Mouse (Mus musculus): ENCODE results near the gene Nedd8. TPM values are rescaled to one million over a fixed set of nuclear protein-coding genes. Genes with fewer than 3 reads are reported as not detected.

Nedd8 gene
- polyA plus RNA-seq, 1 experiment from 2014 or later, result 231 TPM

DNA sequence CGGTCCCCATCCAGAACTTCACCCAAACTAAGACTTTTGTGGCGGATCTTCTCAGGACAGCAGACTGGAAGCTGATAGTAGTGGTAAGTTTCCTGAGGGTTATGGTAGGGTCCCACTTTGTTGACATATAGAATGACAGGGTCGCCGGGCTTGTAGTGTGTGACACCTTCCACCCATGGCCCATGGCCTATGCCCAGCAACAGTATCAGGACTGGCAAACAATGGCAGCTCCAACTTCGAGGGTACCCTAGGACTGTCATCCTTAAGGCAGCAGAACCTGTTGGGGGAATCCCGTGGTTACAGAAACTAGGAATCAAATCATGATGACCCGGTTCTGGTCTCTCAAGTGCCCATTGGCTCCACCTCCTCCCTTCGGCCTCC is 29.3 kb downstream of the Nedd8 start:
- Histone ChIP-seq H3K4me3 (ENCODE audit: low read depth, low read length) (peak overlapping the region; percentile 77), H3K9ac (replicated peaks) (peak overlapping the region; percentile 85), H3K27me3 (ENCODE audit: insufficient read depth, low read length) (no peaks in the 10 kb centered on the region), H3K27ac (ENCODE audit: low read depth) (peak overlapping the region; percentile 94), H3K36me3 (replicated peaks; ENCODE audit: insufficient read depth, low read length) (peaks cover 40% of the 10 kb centered on the region), H3K4me1 (ENCODE audit: insufficient read depth) (peaks cover 19% of the 10 kb centered on the region), H3K4me2 (ENCODE audit: low read depth, low read length) (peak overlapping the region; percentile 92), H3K9me3 (ENCODE audit: low read length) (no peaks in the 10 kb centered on the region)
- ATAC-seq (peak; percentile 6; the same call in 1 of the 2 replicates), DNase-seq (no peak)
- TF ChIP-seq CTCF (IDR thresholded peaks at IDR 0.05; ENCODE audit: low read depth), result no peak
- no peak for TF ChIP-seq EP300 (IDR thresholded peaks at IDR 0.05; ENCODE audit: low read depth)
- 16% methylated on average over 8 of the region's 8 CpGs for WGBS (ENCODE audit: insufficient replicate concordance)

DNA sequence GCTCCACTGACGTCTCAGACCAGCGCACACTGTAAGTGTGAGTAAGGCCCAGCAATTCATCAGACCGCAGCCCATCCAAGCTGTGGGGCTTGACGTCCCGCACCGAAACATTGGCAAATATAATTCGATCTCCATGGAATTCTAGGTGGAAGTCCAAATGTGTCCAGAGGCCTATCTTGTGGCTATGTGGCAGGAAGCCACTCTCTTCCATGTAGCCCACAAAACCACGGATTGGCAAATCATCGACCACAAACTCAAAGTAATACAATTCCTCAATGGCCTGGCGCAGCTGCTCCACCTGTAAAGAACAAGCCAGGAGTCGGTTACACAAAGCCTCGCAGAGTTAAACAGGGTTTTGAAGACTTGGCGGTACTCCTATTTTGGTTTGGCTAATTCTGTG is 30.6 kb downstream of the Nedd8 start:
- WGBS (ENCODE audit: insufficient replicate concordance), result 85% methylated on average over 13 of the region's 13 CpGs
- H3K4me2 ChIP-seq (ENCODE audit: low read depth, low read length), result no peak overlapping the region

DNA sequence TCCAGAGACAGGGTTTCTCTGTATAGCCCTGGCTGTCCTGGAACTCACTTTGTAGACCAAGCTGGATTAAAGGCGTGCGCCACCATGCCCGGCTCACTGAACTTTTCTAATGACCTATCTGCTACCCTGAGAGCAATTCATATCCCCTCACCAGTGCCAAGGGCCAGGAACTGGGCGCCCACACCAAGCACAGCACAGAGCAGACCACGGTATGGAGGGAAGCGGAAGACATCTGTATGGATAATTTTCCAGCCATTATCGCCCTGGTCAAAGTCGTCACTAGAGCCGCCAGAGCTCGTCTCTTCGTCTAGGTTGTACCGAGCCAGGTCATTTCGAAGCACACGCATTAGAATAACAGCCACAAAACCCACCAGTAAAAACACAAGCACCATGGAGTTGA is 31.1 kb downstream of the Nedd8 start:
- DNase-seq, result no peak
- 95% methylated on average over 14 of the region's 14 CpGs for WGBS (ENCODE audit: insufficient replicate concordance)

More for the DNA sequence above, 30.6 kb downstream of the Nedd8 start:
- Histone ChIP-seq H3K36me3 (replicated peaks; ENCODE audit: insufficient read depth, low read length) (peaks cover 46% of the 10 kb centered on the region), H3K4me1 (ENCODE audit: insufficient read depth) (peaks cover 19% of the 10 kb centered on the region), H3K4me3 (ENCODE audit: low read depth, low read length) (no peak overlapping the region), H3K27ac (ENCODE audit: low read depth) (no peak overlapping the region), H3K9me3 (ENCODE audit: low read length) (no peaks in the 10 kb centered on the region), H3K27me3 (ENCODE audit: insufficient read depth, low read length) (no peaks in the 10 kb centered on the region), H3K9ac (replicated peaks) (no peak overlapping the region)
- DNase-seq (no peak), ATAC-seq (no peak)
- no peak for TF ChIP-seq CTCF (IDR thresholded peaks at IDR 0.05; ENCODE audit: low read depth)
- no peak for TF ChIP-seq EP300 (IDR thresholded peaks at IDR 0.05; ENCODE audit: low read depth)

DNA sequence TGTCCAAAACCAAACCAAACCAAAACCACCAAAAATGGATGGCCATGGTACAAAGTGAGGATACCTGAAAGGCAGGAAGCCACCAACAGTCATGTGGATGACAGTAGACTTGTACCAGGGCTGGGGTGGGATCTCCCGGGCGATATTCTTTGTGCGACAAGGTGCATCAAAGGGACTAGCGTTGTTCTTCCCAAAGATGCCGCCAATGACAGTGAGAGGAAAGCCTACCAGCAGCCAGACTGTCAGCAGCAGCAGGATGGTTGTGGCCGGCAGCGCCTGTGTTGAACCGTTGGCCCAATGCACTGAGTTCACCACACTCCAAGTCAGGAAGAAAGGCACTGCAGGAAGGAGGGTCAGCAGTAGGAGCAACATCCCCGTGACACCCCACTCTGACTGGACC is 34.1 kb downstream of the Nedd8 start, which contains the start of gene Gm49378:
Gm49378 (minus strand) TSS at position 101 of the 400 bp plus-strand sequence.
- Histone ChIP-seq H3K4me2 (ENCODE audit: low read depth, low read length) (no peak within 1 kb of the TSS), H3K4me3 (ENCODE audit: low read depth, low read length) (no peak within 1 kb of the TSS), H3K4me1 (ENCODE audit: insufficient read depth) (peaks cover 14% of the 10 kb centered on the region), H3K9me3 (ENCODE audit: low read length) (no peaks in the 10 kb centered on the region), H3K9ac (replicated peaks) (no peak within 1 kb of the TSS), H3K27me3 (ENCODE audit: insufficient read depth, low read length) (no peaks in the 10 kb centered on the region), H3K27ac (ENCODE audit: low read depth) (no peak within 1 kb of the TSS), H3K36me3 (replicated peaks; ENCODE audit: insufficient read depth, low read length) (peaks cover 62% of the 10 kb centered on the region)
- TF ChIP-seq EP300 (IDR thresholded peaks at IDR 0.05; ENCODE audit: low read depth), result no peak
- no peak for TF ChIP-seq CTCF (IDR thresholded peaks at IDR 0.05; ENCODE audit: low read depth)
- no peak for DNase-seq
- 97% methylated on average over 9 of the region's 9 CpGs for WGBS (ENCODE audit: insufficient replicate concordance)
- ATAC-seq, result no peak

More for the DNA sequence above, 31.1 kb downstream of the Nedd8 start:
- Histone ChIP-seq H3K27ac (ENCODE audit: low read depth) (no peak overlapping the region), H3K9me3 (ENCODE audit: low read length) (no peaks in the 10 kb centered on the region), H3K27me3 (ENCODE audit: insufficient read depth, low read length) (no peaks in the 10 kb centered on the region), H3K4me3 (ENCODE audit: low read depth, low read length) (no peak overlapping the region), H3K4me1 (ENCODE audit: insufficient read depth) (peaks cover 19% of the 10 kb centered on the region), H3K9ac (replicated peaks) (no peak overlapping the region), H3K36me3 (replicated peaks; ENCODE audit: insufficient read depth, low read length) (peaks cover 47% of the 10 kb centered on the region), H3K4me2 (ENCODE audit: low read depth, low read length) (no peak overlapping the region)
- TF ChIP-seq EP300 (IDR thresholded peaks at IDR 0.05; ENCODE audit: low read depth) (no peak), CTCF (IDR thresholded peaks at IDR 0.05; ENCODE audit: low read depth) (no peak)
- ATAC-seq, result no peak

- WGBS (ENCODE audit: insufficient replicate concordance), result 1% methylated on average over 33 of the region's 33 CpGs
- no peak for TF ChIP-seq CTCF (IDR thresholded peaks at IDR 0.05; ENCODE audit: low read depth)
- TF ChIP-seq EP300 (IDR thresholded peaks at IDR 0.05; ENCODE audit: low read depth), result 0 out of 2 replicates have a peak, but pooled peaks have one; percentile 16
- Histone ChIP-seq H3K4me3 (ENCODE audit: low read depth, low read length) (peak within 1 kb of the TSS; percentile 55), H3K4me2 (ENCODE audit: low read depth, low read length) (peak within 1 kb of the TSS; percentile 82), H3K36me3 (replicated peaks; ENCODE audit: insufficient read depth, low read length) (peaks cover 69% of the 10 kb centered on the region), H3K9me3 (ENCODE audit: low read length) (no peaks in the 10 kb centered on the region), H3K9ac (replicated peaks) (peak within 1 kb of the TSS; percentile 61), H3K4me1 (ENCODE audit: insufficient read depth) (peaks cover 7% of the 10 kb centered on the region), H3K27me3 (ENCODE audit: insufficient read depth, low read length) (no peaks in the 10 kb centered on the region), H3K27ac (ENCODE audit: low read depth) (peak within 1 kb of the TSS; percentile 53; the same call in 1 of the 2 replicates)
- peak; percentile 92 for DNase-seq
- ATAC-seq, result peak; percentile 95
Measured at GRCm38 (mm10) chr14:55635523-55636007, 36.4 kb downstream of the Nedd8 start, which contains the start of gene Ipo4. Gene Ipo4 (minus strand): TSS chr14:55635957.

DNA sequence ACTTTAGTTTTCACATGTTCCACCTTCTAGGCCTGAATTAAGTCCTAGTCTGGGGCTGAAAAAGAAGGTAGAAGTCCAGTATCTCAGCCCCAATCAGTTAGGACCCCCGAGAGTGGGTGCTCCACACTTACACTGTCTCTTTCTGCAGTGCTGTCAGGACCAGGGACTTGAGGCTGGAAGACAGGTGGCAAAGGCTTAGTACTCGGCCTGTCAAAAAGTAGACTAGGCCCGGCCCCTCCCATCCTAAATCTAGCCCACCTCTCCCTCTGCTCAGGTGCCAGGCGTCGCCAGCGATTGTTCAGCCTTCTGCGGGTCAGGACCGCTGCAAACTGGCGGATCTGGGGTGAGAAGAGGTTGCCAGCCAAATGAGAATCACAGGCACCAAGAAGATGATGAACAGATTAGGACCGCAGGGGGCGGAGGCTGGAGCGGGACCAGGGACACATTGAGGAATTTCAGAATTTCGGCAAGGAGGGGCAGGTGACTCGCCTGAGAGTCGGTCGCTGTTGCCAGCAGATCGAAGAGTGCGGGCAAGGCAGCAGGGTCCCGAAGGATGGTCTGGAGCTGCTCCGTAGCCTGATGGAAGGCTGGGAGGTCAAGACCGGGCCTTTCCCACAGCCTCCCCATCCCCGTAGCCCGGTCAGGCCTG is 36.9 kb downstream of the Nedd8 start:
- Histone ChIP-seq H3K4me2 (ENCODE audit: low read depth, low read length) (peak overlapping the region; percentile 82), H3K4me3 (ENCODE audit: low read depth, low read length) (peak overlapping the region; percentile 55), H3K27ac (ENCODE audit: low read depth) (no peak overlapping the region), H3K9ac (replicated peaks) (peak overlapping the region; percentile 61), H3K4me1 (ENCODE audit: insufficient read depth) (peaks cover 7% of the 10 kb centered on the region), H3K36me3 (replicated peaks; ENCODE audit: insufficient read depth, low read length) (peaks cover 69% of the 10 kb centered on the region), H3K27me3 (ENCODE audit: insufficient read depth, low read length) (no peaks in the 10 kb centered on the region), H3K9me3 (ENCODE audit: low read length) (no peaks in the 10 kb centered on the region)
- WGBS (ENCODE audit: insufficient replicate concordance), result 9% methylated on average over 19 of the region's 23 CpGs
- ATAC-seq (peak; percentile 40), DNase-seq (no peak)
- TF ChIP-seq CTCF (IDR thresholded peaks at IDR 0.05; ENCODE audit: low read depth), result no peak
- TF ChIP-seq EP300 (IDR thresholded peaks at IDR 0.05; ENCODE audit: low read depth), result no peak

All from liver, postnatal 0 days (tissue).